ENCODE assay signal across 9 mouse cellular contexts in the genomic region with DNA sequence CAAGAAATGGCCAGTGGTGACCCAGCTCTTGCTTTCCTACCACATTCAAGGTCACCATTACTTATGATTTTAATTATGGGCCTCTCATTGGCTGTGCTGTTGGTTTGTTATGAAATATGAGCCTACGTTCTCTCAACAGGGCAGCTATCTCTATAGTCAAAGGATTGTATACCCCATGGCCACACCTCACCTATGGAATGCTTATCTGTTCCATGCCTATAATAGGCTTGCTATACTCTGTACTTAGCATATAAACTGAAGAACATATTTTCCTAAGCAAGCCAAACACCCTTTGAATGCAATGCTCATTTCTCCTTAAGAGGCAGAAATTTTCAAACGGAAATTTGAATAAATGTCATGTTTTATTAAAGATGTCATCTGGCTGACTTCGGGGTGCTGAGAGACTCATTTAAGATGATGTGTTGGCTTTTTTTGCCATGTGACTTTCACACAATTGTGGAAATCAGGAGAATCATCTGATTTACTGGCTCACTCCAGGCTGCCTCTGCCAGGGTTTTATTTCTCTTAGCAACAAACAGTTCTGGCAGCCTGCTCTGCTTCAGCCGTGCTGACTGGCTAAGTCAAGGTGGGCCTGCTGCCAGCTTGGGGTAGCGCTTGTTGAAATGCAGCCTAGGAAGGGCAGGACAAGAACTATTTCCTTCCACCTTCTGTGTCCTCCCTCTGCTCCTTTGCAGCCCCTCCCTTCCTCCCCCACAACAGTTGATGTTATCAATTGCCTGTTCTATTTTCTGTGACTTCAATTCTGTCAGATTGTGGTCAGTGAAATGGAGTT.
DNase-seq lines count a peak whose midpoint lies in the region; ATAC-seq and TF ChIP-seq lines count a peak whose summit lies in the region.
"Had no signal": no experiment of that assay in that cellular context is flagged by ENCODE, and none has a peak within 500 bp of the region (broad histone marks: within the 10 kb centered on the region; RNA-seq: fewer than 3 reads in every experiment).

No protein-coding gene starts in this region.

- no peaks in the 10 kb centered on the region for H3K36me3 ChIP-seq in forebrain, embryonic 15.5 days
- no peaks in the 10 kb centered on the region for H3K36me3 ChIP-seq in forebrain, embryonic 11.5 days (ENCODE audit: control insufficient read depth, insufficient read depth, low read length)
- H3K36me3 ChIP-seq in hindbrain, postnatal 0 days (ENCODE audit: insufficient read depth, low read length) = no peaks in the 10 kb centered on the region
- H3K36me3 ChIP-seq: midbrain, embryonic 12.5 days had no signal

- intact Hi-C loops in left cerebral cortex, postnatal 14 days (cut with DNase I) = loop anchor here (10.0 kb wide), 1 partner anchor 107 kb away; no protein-coding TSS in a partner anchor

- DNase-seq in forebrain, embryonic 11.5 days (ENCODE audit: low spot score) = no peak
- DNase-seq in adrenal gland, postnatal 10 days = peak; percentile 88
- DNase-seq in frontal cortex, adult 2 months (ENCODE audit: extremely low spot score in 1 of 2, low spot score in 1 of 2) = peak; percentile 65 to 79
- DNase-seq in hindbrain, postnatal 0 days (ENCODE audit: low spot score) = peak; percentile 93
- peak; percentile 79 to 90 for DNase-seq in left cerebral cortex, postnatal 14 days (ENCODE audit: low spot score in 2 of 2)
- peak; percentile 75 to 79 for DNase-seq in right cerebral cortex, adult 2 months (ENCODE audit: low spot score in 2 of 2)

- H3K9ac ChIP-seq in forebrain, embryonic 15.5 days (replicated peaks) = no peak overlapping the region
- no peak overlapping the region for H3K9ac ChIP-seq in forebrain, embryonic 11.5 days (ENCODE audit: low read length)
- no peak overlapping the region for H3K9ac ChIP-seq in hindbrain, postnatal 0 days (replicated peaks; ENCODE audit: low read length)
- H3K9ac ChIP-seq: midbrain, embryonic 12.5 days had no signal

- no peaks in the 10 kb centered on the region for H3K27me3 ChIP-seq in forebrain, embryonic 15.5 days
- no peaks in the 10 kb centered on the region for H3K27me3 ChIP-seq in forebrain, embryonic 11.5 days (ENCODE audit: control insufficient read depth, insufficient read depth, low read length)
- no peaks in the 10 kb centered on the region for H3K27me3 ChIP-seq in hindbrain, postnatal 0 days (ENCODE audit: insufficient read depth, low read length)
- H3K27me3 ChIP-seq: midbrain, embryonic 12.5 days had no signal

- H3K4me3 ChIP-seq in forebrain, embryonic 15.5 days = no peak overlapping the region
- H3K4me3 ChIP-seq in forebrain, embryonic 11.5 days (ENCODE audit: low read depth, low read length) = no peak overlapping the region
- H3K4me3 ChIP-seq in hindbrain, postnatal 0 days (ENCODE audit: low read length) = no peak overlapping the region
- H3K4me3 ChIP-seq: midbrain, embryonic 12.5 days had no signal

- H3K9me3 ChIP-seq in forebrain, embryonic 15.5 days = no peaks in the 10 kb centered on the region
- no peaks in the 10 kb centered on the region for H3K9me3 ChIP-seq in forebrain, embryonic 11.5 days (ENCODE audit: control insufficient read depth, low read length)
- H3K9me3 ChIP-seq in hindbrain, postnatal 0 days (ENCODE audit: low read length) = no peaks in the 10 kb centered on the region
- H3K9me3 ChIP-seq: midbrain, embryonic 12.5 days had no signal

- 38% methylated on average over 5 of the region's 5 CpGs for WGBS in forebrain, embryonic 15.5 days
- WGBS in forebrain, embryonic 11.5 days = 81% methylated on average over 5 of the region's 5 CpGs
- WGBS in hindbrain, postnatal 0 days = 33% methylated on average over 5 of the region's 5 CpGs

- no peak overlapping the region for H3K4me2 ChIP-seq in forebrain, embryonic 15.5 days (replicated peaks)
- H3K4me2 ChIP-seq in forebrain, embryonic 11.5 days (ENCODE audit: low read depth, low read length, severe bottlenecking) = no peak overlapping the region
- no peak overlapping the region for H3K4me2 ChIP-seq in hindbrain, postnatal 0 days (ENCODE audit: low read depth, low read length)
- H3K4me2 ChIP-seq: midbrain, embryonic 12.5 days had no signal

- peaks cover 17% of the 10 kb centered on the region for H3K4me1 ChIP-seq in forebrain, embryonic 15.5 days
- H3K4me1 ChIP-seq in forebrain, embryonic 11.5 days (replicated peaks; ENCODE audit: control insufficient read depth, insufficient read depth, low read length) = no peaks in the 10 kb centered on the region
- no peaks in the 10 kb centered on the region for H3K4me1 ChIP-seq in hindbrain, postnatal 0 days (ENCODE audit: insufficient read depth, low read length)
- H3K4me1 ChIP-seq: midbrain, embryonic 12.5 days had no signal

- H3K27ac ChIP-seq in forebrain, embryonic 15.5 days (replicated peaks) = peak overlapping the region; percentile 49
- no peak overlapping the region for H3K27ac ChIP-seq in forebrain, embryonic 11.5 days (ENCODE audit: low read depth, low read length)
- peak overlapping the region; percentile 36; the same call in 1 of the 2 replicates for H3K27ac ChIP-seq in hindbrain, postnatal 0 days
- H3K27ac ChIP-seq: midbrain, embryonic 12.5 days had no signal

- ATAC-seq in forebrain, embryonic 15.5 days (replicated peaks) = peak; percentile 95
- no peak for ATAC-seq in forebrain, embryonic 11.5 days (replicated peaks; ENCODE audit: low FRiP score)
- peak; percentile 94 for ATAC-seq in hindbrain, postnatal 0 days
- ATAC-seq in granulocyte monocyte progenitor cell, adult 5-6 weeks (replicated peaks; ENCODE audit: poor library complexity, severe bottlenecking) = no peak

- TF ChIP-seq CTCF in hindbrain, postnatal 0 days (IDR thresholded peaks at IDR 0.05; ENCODE audit: low read depth) = no peak

Comparison
In these comparisons a context has a peak if more than half of its experiments do, and no peak if none do; other contexts are left out.
1. ATAC-seq: peak in forebrain, embryonic 15.5 days (single experiment) and hindbrain, postnatal 0 days (single experiment); none in forebrain, embryonic 11.5 days (single experiment) and granulocyte monocyte progenitor cell, adult 5-6 weeks (single experiment).